Mouse (Mus musculus): Measurements from ENCODE around the gene Mrpl4. TPM values are rescaled to one million over a fixed set of nuclear protein-coding genes. Genes with fewer than 3 reads are reported as not detected.
"Not testable (repeated sequence)": the region's sequence is repeated elsewhere in the genome, so short reads cannot be mapped to it uniquely, and the experiment has no call there.

Gene Mrpl4
- polyA plus RNA-seq, 1 experiment from 2014 or later = 155 TPM

GRCm38 (mm10) chr9:20991587-20991986 is 11.0 kb upstream of the Mrpl4 start:
- H3K36me3 ChIP-seq (ENCODE audit: insufficient read depth, low read length) = no peaks in the 10 kb centered on the region
- DNase-seq (ENCODE audit: low spot score) (no peak), ATAC-seq (replicated peaks; ENCODE audit: low FRiP score, low read depth) (no peak)
- H3K9me3 ChIP-seq (replicated peaks; ENCODE audit: low read length) = no peaks in the 10 kb centered on the region
- H3K4me3 ChIP-seq (replicated peaks; ENCODE audit: low read depth, low read length) = no peak overlapping the region
- no peak overlapping the region for H3K4me2 ChIP-seq (ENCODE audit: low read length)
- no peak for TF ChIP-seq CTCF (IDR thresholded peaks at IDR 0.05; ENCODE audit: low read depth)
- H3K27me3 ChIP-seq (ENCODE audit: insufficient read depth, low read length) = no peaks in the 10 kb centered on the region
- 0 out of 2 replicates have a peak, but pooled peaks cover 3% of the 10 kb centered on the region for H3K4me1 ChIP-seq (replicated peaks; ENCODE audit: insufficient read depth, low read length)
- 91% methylated on average over 4 of the region's 4 CpGs for WGBS
- no peak overlapping the region for H3K27ac ChIP-seq
- no peak overlapping the region for H3K9ac ChIP-seq (ENCODE audit: low read depth, low read length)

GRCm38 (mm10) chr9:20993165-20993898 is 9.2 kb upstream of the Mrpl4 start:
- WGBS = 55% methylated on average over 5 of the region's 5 CpGs
- Histone ChIP-seq H3K4me2 (ENCODE audit: low read length) (no peak overlapping the region), H3K4me3 (replicated peaks; ENCODE audit: low read depth, low read length) (no peak overlapping the region), H3K9ac (ENCODE audit: low read depth, low read length) (no peak overlapping the region), H3K27me3 (ENCODE audit: insufficient read depth, low read length) (no peaks in the 10 kb centered on the region), H3K27ac (peak overlapping the region; percentile 43), H3K36me3 (ENCODE audit: insufficient read depth, low read length) (no peaks in the 10 kb centered on the region), H3K9me3 (replicated peaks; ENCODE audit: low read length) (no peaks in the 10 kb centered on the region), H3K4me1 (replicated peaks; ENCODE audit: insufficient read depth, low read length) (0 out of 2 replicates have a peak, but pooled peaks cover 3% of the 10 kb centered on the region)
- ATAC-seq (replicated peaks; ENCODE audit: low FRiP score, low read depth) (peak; percentile 66), DNase-seq (ENCODE audit: low spot score) (no peak)
- TF ChIP-seq CTCF (IDR thresholded peaks at IDR 0.05; ENCODE audit: low read depth) = no peak

- 51% methylated on average over 3 of the region's 3 CpGs for WGBS
These were observed 7.5 kb upstream of the Mrpl4 start for GRCm38 (mm10) chr9:20995069-20995468.

GRCm38 (mm10) chr9:20997065-20997464 is 5.5 kb upstream of the Mrpl4 start:
- Histone ChIP-seq H3K4me2 (ENCODE audit: low read length) (no peak overlapping the region), H3K9me3 (replicated peaks; ENCODE audit: low read length) (no peaks in the 10 kb centered on the region), H3K4me1 (replicated peaks; ENCODE audit: insufficient read depth, low read length) (no peaks in the 10 kb centered on the region), H3K9ac (ENCODE audit: low read depth, low read length) (no peak overlapping the region), H3K27ac (no peak overlapping the region), H3K27me3 (ENCODE audit: insufficient read depth, low read length) (no peaks in the 10 kb centered on the region), H3K4me3 (replicated peaks; ENCODE audit: low read depth, low read length) (no peak overlapping the region), H3K36me3 (ENCODE audit: insufficient read depth, low read length) (no peaks in the 10 kb centered on the region)
- no peak for TF ChIP-seq CTCF (IDR thresholded peaks at IDR 0.05; ENCODE audit: low read depth)
- 88% methylated on average over 8 of the region's 8 CpGs for WGBS
- ATAC-seq (replicated peaks; ENCODE audit: low FRiP score, low read depth) (no peak), DNase-seq (ENCODE audit: low spot score) (no peak)

More at GRCm38 (mm10) chr9:20995069-20995468, 7.5 kb upstream of the Mrpl4 start:
- H3K4me2 ChIP-seq (ENCODE audit: low read length) = no peak overlapping the region
- DNase-seq (ENCODE audit: low spot score) (no peak), ATAC-seq (replicated peaks; ENCODE audit: low FRiP score, low read depth) (peak; percentile 81)
- 0 out of 2 replicates have a peak, but pooled peaks cover 3% of the 10 kb centered on the region for H3K4me1 ChIP-seq (replicated peaks; ENCODE audit: insufficient read depth, low read length)
- H3K9me3 ChIP-seq (replicated peaks; ENCODE audit: low read length) = no peaks in the 10 kb centered on the region
- no peak overlapping the region for H3K9ac ChIP-seq (ENCODE audit: low read depth, low read length)
- no peak overlapping the region for H3K4me3 ChIP-seq (replicated peaks; ENCODE audit: low read depth, low read length)
- H3K27ac ChIP-seq = no peak overlapping the region
- H3K36me3 ChIP-seq (ENCODE audit: insufficient read depth, low read length) = no peaks in the 10 kb centered on the region
- peak; percentile 53 for TF ChIP-seq CTCF (IDR thresholded peaks at IDR 0.05; ENCODE audit: low read depth)
- H3K27me3 ChIP-seq (ENCODE audit: insufficient read depth, low read length) = no peaks in the 10 kb centered on the region

- not testable (repeated sequence) for H3K9me3 ChIP-seq (replicated peaks; ENCODE audit: low read length)
- whole genome bisulfite sequencing = 91% methylated on average over 1 of the region's 1 CpGs
These were observed 4.2 kb upstream of the Mrpl4 start for GRCm38 (mm10) chr9:20998337-20998736.

GRCm38 (mm10) chr9:21000811-21001210 is 1.7 kb upstream of the Mrpl4 start:
- DNase-seq (ENCODE audit: low spot score) = peak; percentile 62
- H3K9ac ChIP-seq (ENCODE audit: low read depth, low read length) = no peak overlapping the region
- H3K27ac ChIP-seq = 0 out of 2 replicates have a peak overlapping the region, but pooled peaks have one; percentile 36
- no peaks in the 10 kb centered on the region; the same call in 1 of the 2 replicates for H3K4me1 ChIP-seq (replicated peaks; ENCODE audit: insufficient read depth, low read length)
- TF ChIP-seq CTCF (IDR thresholded peaks at IDR 0.05; ENCODE audit: low read depth) = peak; percentile 69
- H3K36me3 ChIP-seq (ENCODE audit: insufficient read depth, low read length) = 0 out of 2 replicates have a peak, but pooled peaks cover 2% of the 10 kb centered on the region
- H3K27me3 ChIP-seq (ENCODE audit: insufficient read depth, low read length) = no peaks in the 10 kb centered on the region
- H3K4me3 ChIP-seq (replicated peaks; ENCODE audit: low read depth, low read length) = no peak overlapping the region
- 0 out of 2 replicates have a peak, but pooled peaks have one; percentile 23 for ATAC-seq (replicated peaks; ENCODE audit: low FRiP score, low read depth)
- H3K9me3 ChIP-seq (replicated peaks; ENCODE audit: low read length) = no peaks in the 10 kb centered on the region
- H3K4me2 ChIP-seq (ENCODE audit: low read length) = no peak overlapping the region

More at GRCm38 (mm10) chr9:20998337-20998736, 4.2 kb upstream of the Mrpl4 start:
- not testable (repeated sequence) for H3K36me3 ChIP-seq (ENCODE audit: insufficient read depth, low read length); H3K4me1 ChIP-seq (replicated peaks; ENCODE audit: insufficient read depth, low read length); H3K27ac ChIP-seq; ATAC-seq (replicated peaks; ENCODE audit: low FRiP score, low read depth); H3K4me3 ChIP-seq (replicated peaks; ENCODE audit: low read depth, low read length); H3K27me3 ChIP-seq (ENCODE audit: insufficient read depth, low read length); H3K9ac ChIP-seq (ENCODE audit: low read depth, low read length); H3K4me2 ChIP-seq (ENCODE audit: low read length)
- peak; percentile 77 for DNase-seq (ENCODE audit: low spot score)
- peak; percentile 76 for TF ChIP-seq CTCF (IDR thresholded peaks at IDR 0.05; ENCODE audit: low read depth)
